Comparison of ENCODE assay signal across 16 mouse cellular contexts in genomic region chr8:71940293-71941208, GRCm38 (mm10). TPM values are rescaled to one million over a fixed set of nuclear protein-coding genes. Genes with fewer than 3 reads are reported as not detected.
DNase-seq lines count a peak whose midpoint lies in the region; ATAC-seq and TF ChIP-seq lines count a peak whose summit lies in the region.
"Had no signal": no experiment of that assay in that cellular context is flagged by ENCODE, and none has a peak within 500 bp of the region (broad histone marks: within the 10 kb centered on the region; RNA-seq: fewer than 3 reads in every experiment).

No protein-coding gene starts in this region.

- no peak overlapping the region for H3K4me3 ChIP-seq in kidney, embryonic 15.5 days (replicated peaks)
- H3K4me3 ChIP-seq in bone marrow macrophage, adult 2 months (ENCODE audit: insufficient read depth, low read length): no peak overlapping the region
- H3K4me3 ChIP-seq in liver, embryonic 15.5 days (replicated peaks): no peak overlapping the region
- H3K4me3 ChIP-seq in neural tube, embryonic 15.5 days (replicated peaks): no peak overlapping the region
- H3K4me3 ChIP-seq: erythroblast, embryonic 14.5 days; intestine, embryonic 15.5 days; lung, embryonic 15.5 days; midbrain, embryonic 12.5 days had no signal

- intact Hi-C loops in gastrocnemius, postnatal 36 days (cut with DNase I): no loop called here

- H3K27ac ChIP-seq in kidney, embryonic 15.5 days: no peak overlapping the region
- peak overlapping the region; percentile 44 for H3K27ac ChIP-seq in bone marrow macrophage, adult 2 months (ENCODE audit: insufficient read depth, low read depth, low read length)
- no peak overlapping the region for H3K27ac ChIP-seq in liver, embryonic 15.5 days (replicated peaks)
- H3K27ac ChIP-seq in neural tube, embryonic 15.5 days (replicated peaks): no peak overlapping the region
- H3K27ac ChIP-seq: intestine, embryonic 15.5 days; lung, embryonic 15.5 days; midbrain, embryonic 12.5 days had no signal

- no peak for DNase-seq in kidney, postnatal 25 days
- DNase-seq in spleen, postnatal 14 days (ENCODE audit: low spot score in 2 of 2): peak; percentile 21 to 49
- no peak for DNase-seq in gastrocnemius, postnatal 36 days
- DNase-seq in ovary, postnatal 14 days (ENCODE audit: low spot score): no peak
- DNase-seq: adrenal gland, postnatal 10 days; cerebellum, adult 11 months; heart, postnatal 14 days; kidney, postnatal 14 days had no signal

- no peak for TF ChIP-seq CTCF in bone marrow macrophage, adult 2 months (IDR thresholded peaks at IDR 0.05; ENCODE audit: low read depth, low read length)

- no peak for TF ChIP-seq POLR2A in bone marrow macrophage, adult 2 months (IDR thresholded peaks at IDR 0.05; ENCODE audit: borderline replicate concordance, low read depth, low read length)

- H3K27me3 ChIP-seq in kidney, embryonic 15.5 days: no peaks in the 10 kb centered on the region
- peaks cover 3% of the 10 kb centered on the region for H3K27me3 ChIP-seq in liver, embryonic 15.5 days
- H3K27me3 ChIP-seq in neural tube, embryonic 15.5 days (replicated peaks): no peaks in the 10 kb centered on the region
- H3K27me3 ChIP-seq: intestine, embryonic 15.5 days; lung, embryonic 15.5 days had no signal

- ATAC-seq in kidney, embryonic 15.5 days (replicated peaks; ENCODE audit: low FRiP score): 0 out of 2 replicates have a peak, but pooled peaks have one; percentile 36
- ATAC-seq in liver, embryonic 15.5 days (ENCODE audit: insufficient read depth): peak; percentile 70
- ATAC-seq in neural tube, embryonic 15.5 days (ENCODE audit: low FRiP score): no peak
- ATAC-seq: intestine, embryonic 15.5 days had no signal

- no peaks in the 10 kb centered on the region for H3K36me3 ChIP-seq in kidney, embryonic 15.5 days
- no peaks in the 10 kb centered on the region for H3K36me3 ChIP-seq in liver, embryonic 15.5 days (replicated peaks)
- no peaks in the 10 kb centered on the region for H3K36me3 ChIP-seq in neural tube, embryonic 15.5 days
- H3K36me3 ChIP-seq: intestine, embryonic 15.5 days; lung, embryonic 15.5 days; midbrain, embryonic 12.5 days had no signal

- 82% methylated on average over 2 of the region's 2 CpGs for WGBS in kidney, embryonic 15.5 days
- WGBS in liver, embryonic 15.5 days (ENCODE audit: insufficient replicate concordance): 26% methylated on average over 2 of the region's 2 CpGs
- 90% methylated on average over 2 of the region's 2 CpGs for WGBS in neural tube, embryonic 15.5 days

- no peaks in the 10 kb centered on the region for H3K9me3 ChIP-seq in kidney, embryonic 15.5 days (replicated peaks)
- H3K9me3 ChIP-seq in liver, embryonic 15.5 days (replicated peaks): no peaks in the 10 kb centered on the region
- H3K9me3 ChIP-seq in neural tube, embryonic 15.5 days (replicated peaks): no peaks in the 10 kb centered on the region
- H3K9me3 ChIP-seq: intestine, embryonic 15.5 days; lung, embryonic 15.5 days; midbrain, embryonic 12.5 days had no signal

- H3K4me2 ChIP-seq in kidney, embryonic 15.5 days: no peak overlapping the region
- no peak overlapping the region for H3K4me2 ChIP-seq in liver, embryonic 15.5 days
- H3K4me2 ChIP-seq in neural tube, embryonic 15.5 days: no peak overlapping the region
- H3K4me2 ChIP-seq: intestine, embryonic 15.5 days; lung, embryonic 15.5 days; midbrain, embryonic 12.5 days had no signal

- H3K9ac ChIP-seq in kidney, embryonic 15.5 days: no peak overlapping the region
- no peak overlapping the region for H3K9ac ChIP-seq in liver, embryonic 15.5 days
- no peak overlapping the region for H3K9ac ChIP-seq in neural tube, embryonic 15.5 days (replicated peaks)
- H3K9ac ChIP-seq: intestine, embryonic 15.5 days; lung, embryonic 15.5 days; midbrain, embryonic 12.5 days had no signal

- H3K4me1 ChIP-seq in kidney, embryonic 15.5 days: no peaks in the 10 kb centered on the region
- H3K4me1 ChIP-seq in bone marrow macrophage, adult 2 months (ENCODE audit: control insufficient read depth, insufficient read depth, low read length): peaks cover 9% of the 10 kb centered on the region
- peaks cover 10% of the 10 kb centered on the region; the same call in 1 of the 2 replicates for H3K4me1 ChIP-seq in liver, embryonic 15.5 days (replicated peaks)
- no peaks in the 10 kb centered on the region for H3K4me1 ChIP-seq in neural tube, embryonic 15.5 days
- H3K4me1 ChIP-seq: intestine, embryonic 15.5 days; lung, embryonic 15.5 days; midbrain, embryonic 12.5 days had no signal

RNA-seq across cellular contexts. Expression of gene Zfp961, which starts 10.3 kb away (rescaled TPM):
- 26.4 and 26.5 TPM in 2 replicates for polyA plus RNA-seq in kidney, embryonic 15.5 days (2015; fragmentation: Nextera tagmentation; extraction: Ambion mirVana)
- 12.0 and 13.8 TPM in 2 replicates for polyA plus RNA-seq in bone marrow macrophage, adult 2 months (2012; ENCODE audit: insufficient read depth, insufficient read length, missing spikeins)
- 6.5 and 7.7 TPM in 2 replicates for polyA plus RNA-seq in liver, embryonic 15.5 days (2015; fragmentation: Nextera tagmentation; extraction: Ambion mirVana)
- 1 to 10 TPM; 2.0 to 2.9 TPM for total RNA-seq in gastrocnemius, postnatal 36 days (2021)
- polyA plus RNA-seq in neural tube, embryonic 15.5 days (2015; fragmentation: Nextera tagmentation; extraction: Ambion mirVana): 13.8 and 19.4 TPM in 2 replicates

RNA-seq across cellular contexts. Expression of gene Zfp617, which starts 32.1 kb away (rescaled TPM):
- polyA plus RNA-seq in kidney, embryonic 15.5 days (2015; fragmentation: Nextera tagmentation; extraction: Ambion mirVana): 24.8 and 26.1 TPM in 2 replicates
- 14.4 and 17.5 TPM in 2 replicates for polyA plus RNA-seq in bone marrow macrophage, adult 2 months (2012; ENCODE audit: insufficient read depth, insufficient read length, missing spikeins)
- 7.8 and 8.6 TPM in 2 replicates for polyA plus RNA-seq in liver, embryonic 15.5 days (2015; fragmentation: Nextera tagmentation; extraction: Ambion mirVana)
- total RNA-seq in gastrocnemius, postnatal 36 days (2021): 10 to 100 TPM; 15.7 to 19.1 TPM
- 33.5 and 35.1 TPM in 2 replicates for polyA plus RNA-seq in neural tube, embryonic 15.5 days (2015; fragmentation: Nextera tagmentation; extraction: Ambion mirVana)

RNA-seq across cellular contexts. Expression of gene Zfp882, which starts 32.1 kb away (rescaled TPM):
- 6.8 and 7.3 TPM in 2 replicates for polyA plus RNA-seq in kidney, embryonic 15.5 days (2015; fragmentation: Nextera tagmentation; extraction: Ambion mirVana)
- polyA plus RNA-seq in bone marrow macrophage, adult 2 months (2012; ENCODE audit: insufficient read depth, insufficient read length, missing spikeins): 1.1 and 1.2 TPM in 2 replicates
- polyA plus RNA-seq in liver, embryonic 15.5 days (2015; fragmentation: Nextera tagmentation; extraction: Ambion mirVana): 0.94 and 1.1 TPM in 2 replicates
- 1 to 10 TPM; 2.1 to 2.6 TPM for total RNA-seq in gastrocnemius, postnatal 36 days (2021)
- 13.5 and 17.1 TPM in 2 replicates for polyA plus RNA-seq in neural tube, embryonic 15.5 days (2015; fragmentation: Nextera tagmentation; extraction: Ambion mirVana)
- polyA plus RNA-seq: erythroblast, embryonic 14.5 days had no signal

RNA-seq across cellular contexts. Expression of gene Zfp709, which starts 58.7 kb away (rescaled TPM):
- 6.4 and 6.6 TPM in 2 replicates for polyA plus RNA-seq in kidney, embryonic 15.5 days (2015; fragmentation: Nextera tagmentation; extraction: Ambion mirVana)
- polyA plus RNA-seq in bone marrow macrophage, adult 2 months (2012; ENCODE audit: insufficient read depth, insufficient read length, missing spikeins): 8.6 and 9.1 TPM in 2 replicates
- polyA plus RNA-seq in liver, embryonic 15.5 days (2015; fragmentation: Nextera tagmentation; extraction: Ambion mirVana): 1.8 and 1.9 TPM in 2 replicates
- total RNA-seq in gastrocnemius, postnatal 36 days (2021): 1 to 10 TPM; 1.6 to 2.3 TPM
- polyA plus RNA-seq in neural tube, embryonic 15.5 days (2015; fragmentation: Nextera tagmentation; extraction: Ambion mirVana): 7.4 and 9.4 TPM in 2 replicates
- polyA plus RNA-seq: erythroblast, embryonic 14.5 days had no signal

Comparison
In these comparisons a context has a peak if more than half of its experiments do, and no peak if none do; other contexts are left out.
1. DNase-seq: peak in spleen, postnatal 14 days (2 of 2); none in kidney, postnatal 25 days (0 of 2), gastrocnemius, postnatal 36 days (0 of 2) and ovary, postnatal 14 days (single experiment).